Mouse (Mus musculus) kidney, adult 2 months (tissue): ENCODE measurements around the gene Lamp1. TPM values are rescaled to one million over a fixed set of nuclear protein-coding genes. Genes with fewer than 3 reads are reported as not detected.

ENCODE experiments used
- DNase-seq: peaks from one replicate; pipeline ENCODE4 v3.0.0; 2021
- H3K27ac ChIP-seq: fragments of 200-500 bp; 2 replicates; pipeline ENCODE4 v1.5.1; 2012; ENCODE audit warnings: low read depth, low read length, control low read depth, inconsistent platforms; ENCODE audit not compliant: insufficient read depth
- H3K27me3 ChIP-seq: fragments of 200-500 bp; replicated peaks from 2 replicates; pipeline ENCODE4 v1.6.1; 2012; ENCODE audit warnings: mild to moderate bottlenecking, moderate library complexity, low read length, inconsistent platforms; ENCODE audit not compliant: control insufficient read depth, insufficient read depth
- H3K36me3 ChIP-seq: fragments of 200-500 bp; 2 replicates; pipeline ENCODE4 v1.6.1; 2012; ENCODE audit warnings: mild to moderate bottlenecking, moderate library complexity, low read length, inconsistent platforms; ENCODE audit not compliant: control insufficient read depth, insufficient read depth
- H3K4me1 ChIP-seq: fragments of 200-500 bp; 2 replicates; pipeline ENCODE4 v1.6.1; 2011; ENCODE audit warnings: low read length; ENCODE audit not compliant: control insufficient read depth, insufficient read depth
- H3K4me3 ChIP-seq: fragments of 200-500 bp; 2 replicates; pipeline ENCODE4 v1.5.1; 2011; ENCODE audit warnings: mild to moderate bottlenecking, low read depth, low read length, control low read depth; ENCODE audit not compliant: insufficient read depth
- CTCF ChIP-seq: fragments of 200-500 bp; conservative IDR thresholded peaks from 2 replicates; pipeline ENCODE4 v1.5.1; 2011; ENCODE audit warnings: low read depth, mild to moderate bottlenecking, control low read depth, low read length, moderate library complexity, mixed read lengths; ENCODE audit not compliant: insufficient read depth, insufficient read length
- POLR2A ChIP-seq: fragments of 200-500 bp; IDR thresholded peaks from one replicate; pipeline ENCODE4 v1.6.1; 2011; ENCODE audit warnings: low read depth, low read length, control low read depth
- WGBS: fragments of 180-500 bp; shearing (Covaris S2); methylation state at CpG from one replicate; pipeline ENCODE4 v1.1.7; 2018; 5-methylcytosine and 5-hydroxymethylcytosine counted together
- polyA plus RNA-seq: library from polyadenylated mRNA; depleted of rRNA; stranded (reverse); fragments of >200 nt; gene quantifications from 2 replicates; pipeline ENCODE4 v1.2.3, GENCODE M21; 2012

The Lamp1 gene
- polyA plus RNA-seq, 1 experiment: 1,404 TPM

DNA sequence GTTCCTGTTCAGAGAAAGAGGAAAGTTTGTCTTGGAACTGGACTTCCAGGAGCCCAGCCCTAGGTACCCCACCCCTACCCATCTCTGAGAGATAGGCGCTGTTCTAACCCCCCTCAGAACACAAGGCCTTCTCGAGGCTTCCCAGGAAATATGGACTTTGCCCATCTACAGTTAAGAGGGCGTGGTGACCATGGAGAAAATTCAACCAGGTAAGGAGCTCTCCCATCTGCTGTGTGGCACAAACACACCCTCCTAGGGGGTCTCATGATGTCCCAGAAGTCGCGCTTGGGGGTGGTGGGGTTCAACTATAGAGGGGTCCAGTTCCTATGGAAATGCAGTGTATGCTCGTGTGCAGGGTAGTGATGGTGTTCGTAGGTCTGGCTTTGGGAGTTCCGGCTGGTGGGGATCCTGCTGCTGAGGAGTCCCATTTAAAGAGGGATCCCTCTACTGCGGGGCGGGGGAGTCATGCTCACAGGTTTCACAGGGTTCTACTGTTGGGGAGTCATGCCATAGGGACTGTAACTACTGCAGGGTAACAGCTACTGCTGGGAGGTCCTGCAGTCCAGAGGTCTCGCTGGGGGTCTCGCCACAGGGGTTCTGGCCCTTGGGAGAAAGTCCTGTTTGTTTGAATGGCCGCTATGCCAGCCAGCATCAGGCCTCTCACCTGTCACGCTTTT lies 40.6 kb downstream of the Lamp1 start:
- Histone ChIP-seq H3K27ac (peak overlapping the region; percentile 61; the same call in 1 of the 2 replicates), H3K4me1 (peaks cover 8% of the 10 kb centered on the region; the same call in 1 of the 2 replicates), H3K36me3 (no peaks in the 10 kb centered on the region), H3K4me3 (peak overlapping the region; percentile 89), H3K27me3 (no peaks in the 10 kb centered on the region)
- no peak for TF ChIP-seq CTCF
- TF ChIP-seq POLR2A: no peak
- peak; percentile 85 for DNase-seq
- WGBS: 31% methylated on average over 14 of the region's 14 CpGs

DNA sequence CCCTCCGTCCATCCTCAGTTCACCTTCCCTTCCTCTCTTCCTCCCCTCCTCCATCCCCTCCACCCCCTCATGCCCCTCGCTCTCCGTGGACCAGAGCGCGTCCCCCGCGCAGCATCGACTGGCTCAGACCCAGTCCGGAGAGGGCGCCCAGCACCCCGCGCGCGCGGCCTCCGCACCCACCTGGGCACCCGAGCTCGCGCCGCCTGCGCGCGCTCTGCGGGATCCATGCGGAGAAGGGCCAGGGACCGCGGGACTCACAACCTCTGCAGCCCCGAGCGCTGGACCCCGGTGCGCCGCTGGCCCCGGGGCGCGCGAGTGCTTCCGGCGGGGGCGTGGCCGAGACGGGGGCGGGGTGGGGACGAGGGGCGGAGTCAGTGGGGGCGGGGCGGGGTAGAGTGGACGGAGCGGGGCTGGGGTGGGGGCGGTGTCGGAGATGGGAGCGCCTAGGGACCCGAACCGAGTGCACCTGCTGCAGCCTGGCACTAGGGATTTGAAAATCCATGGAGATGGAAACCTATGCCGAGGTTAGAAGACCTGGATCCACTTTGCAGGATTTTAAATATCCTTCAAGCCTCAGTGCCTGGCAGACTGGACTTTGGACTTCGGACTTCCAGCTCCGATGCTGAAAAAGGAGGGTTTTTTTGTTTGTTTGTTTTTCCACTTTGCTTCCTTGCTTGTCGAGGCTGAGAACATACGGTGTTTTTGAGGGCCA lies 41.5 kb downstream of the Lamp1 start, which contains the start of gene Grtp1:
Gene Grtp1, minus strand, starts transcription at position 320 of the 712 bp plus-strand sequence.
- peak within 1 kb of the TSS; percentile 96 for H3K27ac ChIP-seq
- WGBS: 2% methylated on average over 58 of the region's 58 CpGs

DNA sequence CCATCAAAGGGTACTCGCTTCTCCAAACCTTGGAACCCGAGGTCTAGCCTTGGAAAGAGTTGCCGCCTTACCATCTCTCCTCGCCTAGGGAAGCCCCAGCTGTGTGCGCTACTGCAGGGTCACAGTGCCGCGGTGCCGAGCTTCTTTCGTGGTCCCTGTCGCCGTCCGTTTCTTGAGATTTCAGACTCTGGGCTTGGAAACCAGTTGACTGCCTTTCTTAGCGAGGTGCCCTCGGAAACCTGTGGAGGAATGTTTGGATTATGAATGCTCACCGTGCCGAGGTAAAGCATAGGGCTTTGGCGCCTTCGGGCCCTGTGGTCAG lies 42.0 kb downstream of the Lamp1 start:
- TF ChIP-seq POLR2A: no peak
- no peak for TF ChIP-seq CTCF
- Histone ChIP-seq H3K27me3 (no peaks in the 10 kb centered on the region), H3K4me1 (peaks cover 8% of the 10 kb centered on the region; the same call in 1 of the 2 replicates), H3K27ac (peak overlapping the region; percentile 96), H3K36me3 (no peaks in the 10 kb centered on the region), H3K4me3 (peak overlapping the region; percentile 89)
- no peak for DNase-seq
- 2% methylated on average over 18 of the region's 18 CpGs for WGBS

More for the DNA sequence above, 41.5 kb downstream of the Lamp1 start, which contains the start of gene Grtp1:
- Histone ChIP-seq H3K4me1 (peaks cover 8% of the 10 kb centered on the region; the same call in 1 of the 2 replicates), H3K36me3 (no peaks in the 10 kb centered on the region), H3K4me3 (peak within 1 kb of the TSS; percentile 89), H3K27me3 (no peaks in the 10 kb centered on the region)
- TF ChIP-seq CTCF (no peak), POLR2A (no peak)
- DNase-seq: peak; percentile 80

DNA sequence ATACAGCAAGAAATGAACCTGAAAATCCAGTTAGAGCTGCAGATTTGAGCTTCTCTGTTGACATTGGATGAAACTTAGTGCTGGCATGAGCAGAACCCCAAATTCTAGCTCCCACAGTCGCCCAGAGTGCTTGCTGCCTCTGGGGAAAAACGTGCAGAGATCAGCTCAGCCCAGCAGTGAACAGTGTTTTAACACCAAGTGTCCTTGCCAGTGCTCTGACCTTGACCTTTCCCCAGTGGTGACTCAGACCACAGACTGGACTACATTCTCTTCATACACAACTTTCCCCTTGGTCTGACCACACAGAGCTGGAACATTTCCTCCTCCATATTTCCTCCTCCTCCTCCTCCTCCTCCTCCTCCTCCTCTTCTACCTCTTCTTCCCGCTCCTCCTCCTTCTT lies 43.1 kb downstream of the Lamp1 start:
- TF ChIP-seq POLR2A (no peak), CTCF (no peak)
- Histone ChIP-seq H3K27ac (no peak overlapping the region), H3K4me3 (peak overlapping the region; percentile 34), H3K36me3 (no peaks in the 10 kb centered on the region), H3K27me3 (no peaks in the 10 kb centered on the region), H3K4me1 (peaks cover 7% of the 10 kb centered on the region; the same call in 1 of the 2 replicates)
- no peak for DNase-seq
- 44% methylated on average over 3 of the region's 3 CpGs for WGBS

DNA sequence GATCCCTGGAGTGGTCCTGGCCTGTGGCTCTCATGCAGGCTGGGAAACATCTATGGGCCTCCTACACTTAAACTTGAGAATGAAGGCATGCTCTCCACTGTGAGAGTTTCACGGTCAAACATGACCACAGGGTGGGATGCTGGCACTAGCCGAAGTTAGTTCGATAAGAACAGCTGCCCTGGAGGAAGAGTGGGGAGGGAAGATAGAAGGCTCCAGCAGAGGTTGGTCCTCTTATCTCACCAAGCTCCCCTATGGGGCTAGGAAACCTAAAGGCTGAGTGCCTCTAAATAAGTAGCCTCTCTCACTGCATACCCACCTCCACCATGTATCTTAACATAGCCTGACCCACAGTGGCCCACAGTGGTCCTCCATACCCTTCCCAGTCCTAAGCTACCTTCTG lies 43.8 kb downstream of the Lamp1 start:
- 90% methylated on average over 3 of the region's 3 CpGs for WGBS
- H3K4me3 ChIP-seq: no peak overlapping the region
- TF ChIP-seq POLR2A: no peak
- TF ChIP-seq CTCF: no peak
- no peaks in the 10 kb centered on the region for H3K27me3 ChIP-seq
- peaks cover 3% of the 10 kb centered on the region; the same call in 1 of the 2 replicates for H3K4me1 ChIP-seq
- H3K36me3 ChIP-seq: no peaks in the 10 kb centered on the region
- no peak for DNase-seq
- H3K27ac ChIP-seq: no peak overlapping the region

GRCm38 (mm10) chr8:13203472-13203871 lies 44.5 kb downstream of the Lamp1 start:
- TF ChIP-seq CTCF (0 out of 2 replicates have a peak, but pooled peaks have one; percentile 25), POLR2A (no peak)
- Histone ChIP-seq H3K4me1 (peaks cover 3% of the 10 kb centered on the region; the same call in 1 of the 2 replicates), H3K27ac (no peak overlapping the region), H3K27me3 (no peaks in the 10 kb centered on the region), H3K4me3 (no peak overlapping the region), H3K36me3 (no peaks in the 10 kb centered on the region)
- WGBS: 88% methylated on average over 1 of the region's 1 CpGs
- no peak for DNase-seq

- Histone ChIP-seq H3K36me3 (no peaks in the 10 kb centered on the region), H3K27ac (peak overlapping the region; percentile 6; the same call in 1 of the 2 replicates), H3K4me3 (no peak overlapping the region), H3K4me1 (peaks cover 3% of the 10 kb centered on the region; the same call in 1 of the 2 replicates), H3K27me3 (no peaks in the 10 kb centered on the region)
- TF ChIP-seq CTCF: no peak
- no peak for TF ChIP-seq POLR2A
- peak; percentile 77 for DNase-seq
- 51% methylated on average over 12 of the region's 12 CpGs for WGBS
Observed at GRCm38 (mm10) chr8:13204371-13205140, 45.6 kb downstream of the Lamp1 start.
